In genomic region chr10:19991237-19991865, GRCm38 (mm10) we compare ENCODE assay signal across 19 mouse cellular contexts. TPM values are rescaled to one million over a fixed set of nuclear protein-coding genes. Genes with fewer than 3 reads are reported as not detected.
DNase-seq lines count a peak whose midpoint lies in the region; ATAC-seq and TF ChIP-seq lines count a peak whose summit lies in the region.
"Had no signal": no experiment of that assay in that cellular context is flagged by ENCODE, and none has a peak within 500 bp of the region (broad histone marks: within the 10 kb centered on the region; RNA-seq: fewer than 3 reads in every experiment).

No protein-coding gene starts in this region.

- no peak for TF ChIP-seq RAD21 in CH12.LX (IDR thresholded peaks at IDR 0.05; ENCODE audit: low read depth, low read length)

- DNase-seq in heart, adult 11 months: peak; percentile 80
- DNase-seq in heart, postnatal 4 days: no peak
- peak; percentile 78 for DNase-seq in midbrain, embryonic 11.5 days (ENCODE audit: low spot score, missing footprints)
- DNase-seq in CH12.LX (ENCODE audit: extremely low read depth): no peak
- DNase-seq in retina, embryonic 14.5 days (ENCODE audit: low spot score): peak; percentile 29
- no peak for DNase-seq in testis, postnatal 10 days (ENCODE audit: low spot score)
- DNase-seq in lung, postnatal 10 days: no peak
- DNase-seq: adrenal gland, postnatal 25 days; cerebellum, postnatal 10 days; forebrain, postnatal 0 days; heart, postnatal 10 days; left cerebral cortex, postnatal 4 days; lung, postnatal 14 days had no signal

- no peak for TF ChIP-seq EP300 in CH12.LX (IDR thresholded peaks at IDR 0.05; ENCODE audit: low read length)

- WGBS in midbrain, embryonic 11.5 days: 66% methylated on average over 3 of the region's 3 CpGs
- 46% methylated on average over 3 of the region's 3 CpGs for WGBS in midbrain, embryonic 13.5 days

- no peak for TF ChIP-seq POLR2A in CH12.LX (IDR thresholded peaks at IDR 0.05; ENCODE audit: low read depth, low read length)

- H3K4me2 ChIP-seq in midbrain, embryonic 11.5 days: no peak overlapping the region
- H3K4me2 ChIP-seq in midbrain, embryonic 13.5 days (replicated peaks): no peak overlapping the region
- H3K4me2 ChIP-seq in CH12.LX (ENCODE audit: insufficient read depth, low read depth, poor library complexity, severe bottlenecking): peak overlapping the region; percentile 45
- H3K4me2 ChIP-seq: hindbrain, embryonic 14.5 days; neural tube, embryonic 15.5 days had no signal

- in situ Hi-C loops in CH12.LX (cut with MboI; ENCODE audit: low pct_ligation_motif_present, low pct_unique_long_range_greater_than_20kb, low sequenced_read_pairs): loop anchor here (10.0 kb wide), 1 partner anchor 57 kb away; the partner anchor contains the start of gene Map3k5

- peaks cover 35% of the 10 kb centered on the region for H3K79me2 ChIP-seq in CH12.LX (replicated peaks; ENCODE audit: control insufficient read depth, extremely low read depth, insufficient read depth, poor library complexity, severe bottlenecking)

- H3K36me3 ChIP-seq in midbrain, embryonic 11.5 days (ENCODE audit: control insufficient read depth, insufficient read depth, low read length): no peaks in the 10 kb centered on the region
- no peaks in the 10 kb centered on the region for H3K36me3 ChIP-seq in midbrain, embryonic 13.5 days
- peaks cover 4 to 19% of the 10 kb centered on the region in 2 experiments for H3K36me3 ChIP-seq in CH12.LX (replicated peaks in 1 of 2; ENCODE audit: control insufficient read depth in 1 of 2, insufficient read depth in 1 of 2, low read length in 1 of 2)
- H3K36me3 ChIP-seq: G1E; neural tube, embryonic 15.5 days had no signal

- H3K9ac ChIP-seq in midbrain, embryonic 11.5 days (ENCODE audit: low read length): no peak overlapping the region
- H3K9ac ChIP-seq in midbrain, embryonic 13.5 days (replicated peaks): no peak overlapping the region
- peak overlapping the region; percentile 33; the same call in 1 of the 2 replicates for H3K9ac ChIP-seq in CH12.LX (ENCODE audit: insufficient read depth, low read depth)
- H3K9ac ChIP-seq: forebrain, postnatal 0 days; hindbrain, embryonic 14.5 days; liver, embryonic 14.5 days; neural tube, embryonic 15.5 days had no signal

- H3K4me3 ChIP-seq in midbrain, embryonic 11.5 days (ENCODE audit: low read depth, low read length): no peak overlapping the region
- no peak overlapping the region for H3K4me3 ChIP-seq in midbrain, embryonic 13.5 days (replicated peaks)
- H3K4me3 ChIP-seq in CH12.LX (replicated peaks in 1 of 3; ENCODE audit: low read depth in 2 of 3, low read length in 2 of 3, poor library complexity in 1 of 3): no peak overlapping the region
- H3K4me3 ChIP-seq: heart, adult 2 months; neural tube, embryonic 15.5 days had no signal

- H3K27ac ChIP-seq in midbrain, embryonic 11.5 days (ENCODE audit: low read depth, low read length): no peak overlapping the region
- H3K27ac ChIP-seq in midbrain, embryonic 13.5 days: no peak overlapping the region
- peak overlapping the region; percentile 96 for H3K27ac ChIP-seq in CH12.LX (ENCODE audit: insufficient read depth, low read depth)
- H3K27ac ChIP-seq: heart, adult 2 months; hindbrain, embryonic 14.5 days; liver, embryonic 14.5 days; neural tube, embryonic 15.5 days had no signal

- H3K4me1 ChIP-seq in midbrain, embryonic 11.5 days (ENCODE audit: control insufficient read depth, insufficient read depth, low read length): no peaks in the 10 kb centered on the region
- no peaks in the 10 kb centered on the region for H3K4me1 ChIP-seq in midbrain, embryonic 13.5 days (replicated peaks)
- peaks cover 30 to 66% of the 10 kb centered on the region in 2 experiments for H3K4me1 ChIP-seq in CH12.LX (ENCODE audit: control insufficient read depth in 1 of 2, insufficient read depth in 2 of 2)
- H3K4me1 ChIP-seq: neural tube, embryonic 15.5 days had no signal

- ATAC-seq in midbrain, embryonic 11.5 days (ENCODE audit: low FRiP score): no peak
- no peak for ATAC-seq in midbrain, embryonic 13.5 days
- ATAC-seq: forebrain, postnatal 0 days had no signal

- dilution Hi-C loops in CH12.LX (cut with MboI; ENCODE audit: extremely low pct_ligation_motif_present, extremely low pct_unique_long_range_greater_than_20kb, low sequenced_read_pairs): no loop called here

- H3K9me3 ChIP-seq in midbrain, embryonic 11.5 days (ENCODE audit: control insufficient read depth, low read length): no peaks in the 10 kb centered on the region
- no peaks in the 10 kb centered on the region for H3K9me3 ChIP-seq in midbrain, embryonic 13.5 days
- peaks cover 3% of the 10 kb centered on the region for H3K9me3 ChIP-seq in CH12.LX (replicated peaks; ENCODE audit: low read length)
- H3K9me3 ChIP-seq: G1E; neural tube, embryonic 15.5 days had no signal

- no peak for TF ChIP-seq CTCF in CH12.LX (conservative IDR thresholded peaks at IDR 0.05 in 1 of 2, IDR thresholded peaks at IDR 0.05 in 1 of 2; ENCODE audit: low read depth in 2 of 2, low read length in 2 of 2)

- no peaks in the 10 kb centered on the region for H3K27me3 ChIP-seq in midbrain, embryonic 11.5 days (ENCODE audit: control insufficient read depth, insufficient read depth, low read length)
- no peaks in the 10 kb centered on the region for H3K27me3 ChIP-seq in midbrain, embryonic 13.5 days
- no peaks in the 10 kb centered on the region for H3K27me3 ChIP-seq in CH12.LX (replicated peaks)
- H3K27me3 ChIP-seq: neural tube, embryonic 15.5 days had no signal

TF ChIP-seq in CH12.LX, 34 proteins besides CTCF, POLR2A, EP300 and RAD21:
- no peak for TF ChIP-seq E2F4 (IDR thresholded peaks at IDR 0.05; ENCODE audit: insufficient replicate concordance, low read depth, low read length)
- TF ChIP-seq MEF2A (IDR thresholded peaks at IDR 0.05; ENCODE audit: borderline replicate concordance, low read depth, low read length): no peak
- no peak for TF ChIP-seq IRF4 (IDR thresholded peaks at IDR 0.05; ENCODE audit: low read depth, low read length)

RNA-seq across cellular contexts. Expression of gene Map3k5, which starts 57.1 kb away (rescaled TPM):
- 10 to 100 TPM; 27.7 to 28.3 TPM for total RNA-seq in heart, postnatal 4 days (2021)
- 0.51 and 1.0 TPM in 2 replicates for polyA plus RNA-seq in midbrain, embryonic 11.5 days (2014; fragmentation: Nextera tagmentation; extraction: Ambion mirVana)
- polyA plus RNA-seq in midbrain, embryonic 13.5 days (2015; fragmentation: Nextera tagmentation; extraction: Ambion mirVana): 0.50 and 0.68 TPM in 2 replicates
- 27.6 and 28.8 TPM in 2 replicates for total RNA-seq in CH12.LX (2012; rRNA removed)
- 15.8 and 16.3 TPM in 2 replicates for total RNA-seq in CH12.LX (2014; rRNA removed)
- polyA plus RNA-seq in CH12.LX (2012; ENCODE audit: insufficient read length, low read depth): 27.3 and 31.0 TPM in 2 replicates

Comparison
In these comparisons a context has a peak if more than half of its experiments do, and no peak if none do; other contexts are left out.
1. DNase-seq: peak in heart, adult 11 months (single experiment), midbrain, embryonic 11.5 days (single experiment) and retina, embryonic 14.5 days (single experiment); none in heart, postnatal 4 days (single experiment), CH12.LX (single experiment), testis, postnatal 10 days (single experiment) and lung, postnatal 10 days (single experiment).
2. RNA of gene Map3k5, which starts 57.1 kb away (polyA plus RNA-seq): 27.3 to 31.0 TPM in CH12.LX; 0.51 to 1.0 TPM in midbrain, embryonic 11.5 days and 0.50 to 0.68 TPM in midbrain, embryonic 13.5 days; every median in the first group is over 10 times any median in the second.